Mouse (Mus musculus) stomach, postnatal 0 days (tissue): ENCODE results near the gene Adora2a.

ENCODE experiments used
- CTCF ChIP-seq: IDR thresholded peaks from 2 replicates; pipeline ENCODE4 v1.5.1; 2016; ENCODE audit warnings: antibody characterized with exemption, low read depth, mild to moderate bottlenecking, moderate library complexity
- EP300 ChIP-seq: optimal IDR thresholded peaks from 2 replicates; pipeline ENCODE3; 2016; ENCODE audit warnings: antibody characterized with exemption

- TF ChIP-seq CTCF (no peak), EP300 (no peak)
Measured at GRCm38 (mm10) chr10:75335075-75335474, 18.4 kb downstream of the Adora2a start.
